Mouse (Mus musculus): ENCODE results near the gene Pcsk7.

- TF ChIP-seq POLR2A (IDR thresholded peaks at IDR 0.05; ENCODE audit: control insufficient read depth, extremely low read depth, insufficient read depth, low read length, poor library complexity) (no peak), CTCF (IDR thresholded peaks at IDR 0.05; ENCODE audit: borderline replicate concordance, control insufficient read depth, extremely low read depth, insufficient read depth, low read length, poor library complexity) (no peak)
These were observed 28.4 kb upstream of the Pcsk7 start for GRCm38 (mm10) chr9:45877928-45878327.

All from thymus, adult 2 months (tissue).